Mouse (Mus musculus) hindbrain, embryonic 16.5 days (tissue): Measurements from ENCODE around the gene Nwd1. TPM values are rescaled to one million over a fixed set of nuclear protein-coding genes. Genes with fewer than 3 reads are reported as not detected.
A peak's percentile ranks its signal among the peaks of the same experiment; 100 is the strongest.

Source experiments
- ATAC-seq: fragments of 200-750 bp; cut with Nextera tagmentation; 2 replicates; pipeline ENCODE4 v1.8.0; 2017; ENCODE audit warnings: moderate TSS enrichment, moderate library complexity
- H3K27ac ChIP-seq: fragments of 300-500 bp; sonication (generic); 2 replicates; pipeline ENCODE4 v1.5.1; 2014; ENCODE audit warnings: low read depth, mild to moderate bottlenecking, control low read depth, low read length, moderate library complexity
- H3K27me3 ChIP-seq: fragments of 300-500 bp; sonication (generic); replicated peaks from 2 replicates; pipeline ENCODE4 v1.6.1; 2014; ENCODE audit warnings: low read length; ENCODE audit not compliant: control insufficient read depth, insufficient read depth
- H3K36me3 ChIP-seq: fragments of 300-500 bp; sonication (generic); 2 replicates; pipeline ENCODE4 v1.6.1; 2014; ENCODE audit warnings: mild to moderate bottlenecking, low read length, moderate library complexity, mixed read lengths; ENCODE audit not compliant: control insufficient read depth, insufficient read depth
- H3K4me1 ChIP-seq: fragments of 300-500 bp; sonication (generic); 2 replicates; pipeline ENCODE4 v1.6.1; 2014; ENCODE audit warnings: low read depth, low read length; ENCODE audit not compliant: control insufficient read depth, insufficient read depth
- H3K4me2 ChIP-seq: fragments of 300-500 bp; sonication (generic); 2 replicates; pipeline ENCODE4 v1.6.1; 2014; ENCODE audit warnings: mild to moderate bottlenecking, low read length, control low read depth, moderate library complexity
- H3K4me3 ChIP-seq: fragments of 300-500 bp; sonication (generic); 2 replicates; pipeline ENCODE4 v1.5.1; 2014; ENCODE audit warnings: mild to moderate bottlenecking, low read length, control low read depth, moderate library complexity
- H3K9ac ChIP-seq: fragments of 300-500 bp; sonication (generic); 2 replicates; pipeline ENCODE4 v1.6.1; 2014; ENCODE audit warnings: low read depth, mild to moderate bottlenecking, control low read depth, low read length, moderate library complexity
- H3K9me3 ChIP-seq: fragments of 300-500 bp; sonication (generic); 2 replicates; pipeline ENCODE4 v1.6.1; 2014; ENCODE audit warnings: mild to moderate bottlenecking, low read length, moderate library complexity; ENCODE audit not compliant: control insufficient read depth
- WGBS: fragments of 180-500 bp; shearing (Covaris S2); extraction: QIAGEN DNeasy Blood & Tissue Kit; methylation state at CpG from one replicate; pipeline ENCODE4 v1.1.7; 2014; 5-methylcytosine and 5-hydroxymethylcytosine counted together
- polyA plus RNA-seq: library from polyadenylated mRNA; unstranded; fragments of >200 nt; fragmentation: Nextera tagmentation; extraction: Ambion mirVana; gene quantifications from 2 replicates; pipeline ENCODE4 v1.2.1, GENCODE M21; 2015

Gene Nwd1
- 3.5 and 3.6 TPM in 2 replicates for polyA plus RNA-seq

DNA sequence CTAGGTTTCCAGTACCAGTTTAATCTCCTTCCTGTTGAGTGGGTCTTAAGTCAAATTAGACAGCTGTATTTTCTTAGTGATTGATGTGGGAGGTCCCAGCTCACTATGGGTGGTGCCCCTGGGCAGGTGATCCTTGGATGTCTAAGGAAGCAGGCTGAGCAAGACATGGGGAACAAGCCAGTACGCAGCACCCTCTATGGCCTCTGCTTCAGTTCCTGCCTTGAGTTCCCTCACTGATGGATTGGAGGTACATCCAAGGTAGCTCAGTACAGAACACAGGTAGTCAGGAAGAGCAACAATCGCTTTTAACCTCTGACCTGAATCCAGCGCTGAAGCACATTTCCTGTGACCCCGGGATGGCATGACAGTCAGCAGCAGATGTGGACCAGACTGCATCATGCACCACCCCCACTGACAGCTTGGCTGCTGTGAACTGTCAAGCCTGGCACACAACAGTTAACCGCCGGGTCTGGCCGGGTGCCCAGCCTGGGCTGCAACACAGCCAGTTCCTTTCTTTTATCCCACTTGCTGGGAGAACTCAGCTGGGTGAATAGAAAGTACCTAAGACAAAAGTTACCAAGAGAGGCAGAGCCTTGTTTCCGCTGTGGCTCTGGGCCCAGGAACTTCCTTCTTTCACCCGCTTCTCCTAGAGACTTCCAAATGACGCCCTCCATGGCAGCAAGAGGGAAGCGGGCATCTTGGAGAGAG is at the start of gene Nwd1:
Gene Nwd1 (plus strand): TSS at position 652 of the 708 bp plus-strand sequence.
- no peak within 1 kb of the TSS for H3K9ac ChIP-seq
- H3K9me3 ChIP-seq: 0 out of 2 replicates have a peak, but pooled peaks cover 2% of the 10 kb centered on the region

GRCm38 (mm10) chr8:72642885-72643284 is 3.6 kb upstream of the Nwd1 start:
- Histone ChIP-seq H3K4me3 (no peak overlapping the region), H3K36me3 (no peaks in the 10 kb centered on the region), H3K9ac (no peak overlapping the region), H3K4me1 (no peaks in the 10 kb centered on the region; the same call in 1 of the 2 replicates), H3K4me2 (no peak overlapping the region), H3K27ac (no peak overlapping the region), H3K27me3 (no peaks in the 10 kb centered on the region), H3K9me3 (0 out of 2 replicates have a peak, but pooled peaks cover 2% of the 10 kb centered on the region)
- 97% methylated on average over 1 of the region's 1 CpGs for WGBS
- ATAC-seq: no peak

More for the DNA sequence above, at the start of gene Nwd1:
- Histone ChIP-seq H3K4me1 (peaks cover 4% of the 10 kb centered on the region; the same call in 1 of the 2 replicates), H3K4me2 (peak within 1 kb of the TSS; percentile 35), H3K4me3 (peak within 1 kb of the TSS; percentile 17; the same call in 1 of the 2 replicates), H3K27ac (peak within 1 kb of the TSS; percentile 74), H3K27me3 (no peaks in the 10 kb centered on the region), H3K36me3 (no peaks in the 10 kb centered on the region)
- peak; percentile 95 for ATAC-seq
- 34% methylated on average over 11 of the region's 11 CpGs for WGBS

GRCm38 (mm10) chr8:72644601-72645000 is 1.9 kb upstream of the Nwd1 start:
- 68% methylated on average over 4 of the region's 4 CpGs for WGBS
- no peak for ATAC-seq
- H3K9ac ChIP-seq: no peak overlapping the region
- no peaks in the 10 kb centered on the region for H3K36me3 ChIP-seq
- H3K27ac ChIP-seq: no peak overlapping the region
- no peak overlapping the region for H3K4me3 ChIP-seq
- 0 out of 2 replicates have a peak, but pooled peaks cover 2% of the 10 kb centered on the region for H3K9me3 ChIP-seq
- H3K4me1 ChIP-seq: no peaks in the 10 kb centered on the region; the same call in 1 of the 2 replicates
- H3K4me2 ChIP-seq: no peak overlapping the region
- no peaks in the 10 kb centered on the region for H3K27me3 ChIP-seq

GRCm38 (mm10) chr8:72646768-72647143 is 245 bp downstream of the Nwd1 start:
- Histone ChIP-seq H3K36me3 (no peaks in the 10 kb centered on the region), H3K9ac (no peak overlapping the region), H3K4me3 (peak overlapping the region; percentile 17; the same call in 1 of the 2 replicates), H3K9me3 (0 out of 2 replicates have a peak, but pooled peaks cover 2% of the 10 kb centered on the region), H3K27me3 (no peaks in the 10 kb centered on the region), H3K4me2 (peak overlapping the region; percentile 35), H3K4me1 (peaks cover 4% of the 10 kb centered on the region; the same call in 1 of the 2 replicates), H3K27ac (peak overlapping the region; percentile 74)
- 57% methylated on average over 5 of the region's 5 CpGs for WGBS
- peak; percentile 48 for ATAC-seq

- Histone ChIP-seq H3K27ac (no peak overlapping the region), H3K36me3 (no peaks in the 10 kb centered on the region), H3K4me3 (no peak overlapping the region), H3K4me2 (no peak overlapping the region), H3K27me3 (no peaks in the 10 kb centered on the region), H3K9me3 (no peaks in the 10 kb centered on the region), H3K4me1 (peaks cover 10% of the 10 kb centered on the region; the same call in 1 of the 2 replicates), H3K9ac (no peak overlapping the region)
- WGBS: 98% methylated on average over 2 of the region's 2 CpGs
- no peak for ATAC-seq
These were observed 4.2 kb downstream of the Nwd1 start for GRCm38 (mm10) chr8:72650697-72651096.

DNA sequence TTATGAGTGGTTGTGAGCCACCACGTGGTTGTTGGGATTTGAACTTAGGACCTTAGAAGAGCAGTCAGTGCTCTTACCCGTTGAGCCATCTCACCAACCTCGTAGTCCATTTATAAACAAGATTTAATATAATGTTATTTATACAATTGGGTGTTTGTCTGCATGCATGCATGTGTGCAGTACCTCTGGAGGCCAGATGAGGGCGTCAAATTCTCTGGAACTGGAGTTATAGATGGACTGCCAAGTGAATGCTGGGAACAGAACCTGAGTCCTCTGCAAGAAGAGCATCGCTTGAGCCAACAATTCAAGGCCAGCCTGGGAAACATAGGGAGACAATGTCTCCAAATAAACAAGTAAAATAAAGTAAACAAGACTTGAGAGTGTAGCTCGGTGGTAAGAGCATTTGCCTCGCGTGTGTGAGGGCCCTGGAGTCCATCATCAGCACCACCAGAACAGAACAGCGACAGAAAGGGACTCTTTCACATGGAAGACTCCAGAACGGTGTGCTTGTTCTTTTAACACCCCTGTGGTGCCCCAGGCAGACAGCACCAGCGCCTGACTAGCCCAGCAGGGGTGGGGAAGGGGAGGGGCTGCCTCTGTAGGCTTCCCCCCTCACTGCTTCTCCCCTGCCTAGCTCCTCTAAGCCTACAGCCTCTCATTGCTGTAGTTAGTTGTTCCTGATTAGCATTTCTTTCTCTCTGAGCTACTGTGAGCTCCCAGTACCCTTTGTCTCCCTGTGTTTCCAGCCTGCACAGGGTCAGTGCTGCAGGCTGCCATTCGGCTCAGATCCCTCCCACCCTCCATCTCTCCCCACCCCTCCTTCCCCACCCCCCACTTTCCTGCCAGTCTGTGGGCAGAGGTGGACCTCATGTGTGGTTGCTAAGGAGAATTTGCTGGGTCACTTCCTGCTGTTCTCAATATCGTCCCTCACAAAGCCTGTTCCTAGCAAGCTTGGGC is 8.3 kb downstream of the Nwd1 start:
- peak overlapping the region; percentile 22 for H3K9ac ChIP-seq
- no peaks in the 10 kb centered on the region for H3K36me3 ChIP-seq
- 24% methylated on average over 13 of the region's 13 CpGs for WGBS
- H3K27me3 ChIP-seq: no peaks in the 10 kb centered on the region
- no peak overlapping the region for H3K4me3 ChIP-seq
- peak; percentile 97 for ATAC-seq
- peaks cover 10% of the 10 kb centered on the region; the same call in 1 of the 2 replicates for H3K4me1 ChIP-seq
- H3K9me3 ChIP-seq: no peaks in the 10 kb centered on the region
- H3K4me2 ChIP-seq: peak overlapping the region; percentile 13; the same call in 1 of the 2 replicates
- H3K27ac ChIP-seq: peak overlapping the region; percentile 77

GRCm38 (mm10) chr8:72655522-72655912 is 9.0 kb downstream of the Nwd1 start:
- H3K27me3 ChIP-seq: no peaks in the 10 kb centered on the region
- no peak overlapping the region for H3K4me2 ChIP-seq
- H3K27ac ChIP-seq: peak overlapping the region; percentile 77
- H3K4me3 ChIP-seq: no peak overlapping the region
- 51% methylated on average over 3 of the region's 3 CpGs for WGBS
- H3K36me3 ChIP-seq: no peaks in the 10 kb centered on the region
- H3K9ac ChIP-seq: no peak overlapping the region
- peaks cover 6% of the 10 kb centered on the region; the same call in 1 of the 2 replicates for H3K4me1 ChIP-seq
- ATAC-seq: peak; percentile 68
- no peaks in the 10 kb centered on the region for H3K9me3 ChIP-seq

GRCm38 (mm10) chr8:72659967-72660366 is 13.5 kb downstream of the Nwd1 start:
- Histone ChIP-seq H3K9me3 (no peaks in the 10 kb centered on the region), H3K4me3 (no peak overlapping the region), H3K27me3 (no peaks in the 10 kb centered on the region), H3K4me2 (no peak overlapping the region), H3K9ac (no peak overlapping the region), H3K4me1 (peaks cover 3% of the 10 kb centered on the region; the same call in 1 of the 2 replicates), H3K27ac (no peak overlapping the region), H3K36me3 (no peaks in the 10 kb centered on the region)
- WGBS: 93% methylated on average over 2 of the region's 2 CpGs
- ATAC-seq: no peak
